ENCODE assay signal across 17 mouse cellular contexts in genomic region chr9:87648317-87648716, GRCm38 (mm10).
"Had no signal": no experiment of that assay in that cellular context is flagged by ENCODE, and none has a peak within 500 bp of the region (broad histone marks: within the 10 kb centered on the region; RNA-seq: fewer than 3 reads in every experiment).

No protein-coding gene starts in this region.

- H3K36me3 ChIP-seq: liver, embryonic 13.5 days; liver, embryonic 15.5 days; lung, embryonic 15.5 days; neural tube, embryonic 12.5 days; stomach, embryonic 15.5 days had no signal

- H3K4me2 ChIP-seq: liver, embryonic 13.5 days; liver, embryonic 15.5 days; lung, embryonic 15.5 days; neural tube, embryonic 12.5 days; stomach, embryonic 15.5 days had no signal

- H3K9ac ChIP-seq: liver, embryonic 13.5 days; liver, embryonic 15.5 days; liver, postnatal 0 days; lung, embryonic 15.5 days; neural tube, embryonic 12.5 days; stomach, embryonic 15.5 days had no signal

- H3K4me3 ChIP-seq: liver, embryonic 13.5 days; liver, embryonic 15.5 days; lung, embryonic 15.5 days; megakaryocyte, embryonic 14.5 days; neural tube, embryonic 12.5 days; stomach, embryonic 15.5 days had no signal

- DNase-seq: liver, embryonic 13.5 days; liver, postnatal 0 days; lung, adult 2 months; lung, postnatal 14 days; lung, postnatal 36 days; right cerebral cortex, postnatal 14 days; thymus, adult 2 months; thymus, postnatal 25 days; thymus, postnatal 4 days had no signal

- H3K4me1 ChIP-seq: liver, embryonic 13.5 days; liver, embryonic 15.5 days; megakaryocyte, embryonic 14.5 days; neural tube, embryonic 12.5 days; stomach, embryonic 15.5 days had no signal

- H3K27me3 ChIP-seq: liver, embryonic 13.5 days; liver, embryonic 15.5 days; lung, embryonic 15.5 days; megakaryocyte, embryonic 14.5 days; neural tube, embryonic 12.5 days; stomach, embryonic 15.5 days had no signal

- H3K27ac ChIP-seq: liver, embryonic 13.5 days; liver, embryonic 15.5 days; lung, embryonic 15.5 days; macrophage; neural tube, embryonic 12.5 days; stomach, embryonic 15.5 days; stomach, postnatal 0 days had no signal

- H3K9me3 ChIP-seq: liver, embryonic 13.5 days; liver, embryonic 15.5 days; lung, embryonic 15.5 days; megakaryocyte, embryonic 14.5 days; neural tube, embryonic 12.5 days; stomach, embryonic 15.5 days had no signal

- ATAC-seq: liver, postnatal 0 days; lung, postnatal 0 days had no signal
